Mouse (Mus musculus) heart, postnatal 0 days (tissue): ENCODE measurements around the gene Smg8.

ENCODE experiments used
- CTCF ChIP-seq: IDR thresholded peaks from 2 replicates; pipeline ENCODE4 v1.5.1; 2016; ENCODE audit warnings: antibody characterized with exemption, control low read depth, low read depth
- EP300 ChIP-seq: IDR thresholded peaks from 2 replicates; pipeline ENCODE4 v1.6.1; 2016; ENCODE audit warnings: antibody characterized with exemption, low read depth

GRCm38 (mm10) chr11:87136233-87136632 is 49.7 kb upstream of the Smg8 start:
- no peak for TF ChIP-seq EP300
- no peak for TF ChIP-seq CTCF
